Mouse (Mus musculus) limb, embryonic 13.5 days (tissue): ENCODE measurements around the gene Unc5cl. TPM values are rescaled to one million over a fixed set of nuclear protein-coding genes. Genes with fewer than 3 reads are reported as not detected.

Experiments used
- ATAC-seq: fragments of 200-750 bp; cut with Nextera tagmentation; 2 replicates; pipeline ENCODE4 v1.8.0; 2017; ENCODE audit warnings: low read depth, moderate number of reproducible peaks, moderate TSS enrichment; ENCODE audit not compliant: low FRiP score
- H3K27ac ChIP-seq: fragments of 300-500 bp; sonication (generic); 2 replicates; pipeline ENCODE4 v1.5.1; 2015; ENCODE audit warnings: inconsistent platforms, mild to moderate bottlenecking, moderate library complexity
- H3K27me3 ChIP-seq: fragments of 300-500 bp; sonication (generic); 2 replicates; pipeline ENCODE4 v1.6.1; 2015; ENCODE audit warnings: mild to moderate bottlenecking, inconsistent platforms
- H3K36me3 ChIP-seq: fragments of 300-500 bp; sonication (generic); 2 replicates; pipeline ENCODE4 v1.6.1; 2015; ENCODE audit warnings: inconsistent platforms, mild to moderate bottlenecking, moderate library complexity
- H3K4me1 ChIP-seq: fragments of 300-500 bp; sonication (generic); 2 replicates; pipeline ENCODE4 v1.6.1; 2015; ENCODE audit warnings: inconsistent platforms
- H3K4me2 ChIP-seq: fragments of 300-500 bp; sonication (generic); replicated peaks from 2 replicates; pipeline ENCODE4 v1.6.1; 2015; ENCODE audit warnings: inconsistent platforms, mild to moderate bottlenecking, moderate library complexity
- H3K4me3 ChIP-seq: fragments of 300-500 bp; sonication (generic); 2 replicates; pipeline ENCODE4 v1.5.1; 2015; ENCODE audit warnings: moderate library complexity, mild to moderate bottlenecking, inconsistent platforms
- H3K9ac ChIP-seq: fragments of 300-500 bp; sonication (generic); 2 replicates; pipeline ENCODE4 v1.6.1; 2015; ENCODE audit warnings: mild to moderate bottlenecking, inconsistent platforms
- H3K9me3 ChIP-seq: fragments of 300-500 bp; sonication (generic); 2 replicates; pipeline ENCODE4 v1.6.1; 2016; ENCODE audit warnings: inconsistent platforms
- WGBS: fragments of 180-500 bp; shearing (Covaris S2); methylation state at CpG from one replicate; pipeline ENCODE4 v1.1.7; 2015; 5-methylcytosine and 5-hydroxymethylcytosine counted together
- polyA plus RNA-seq: library from polyadenylated mRNA; unstranded; fragments of >200 nt; fragmentation: Nextera tagmentation; extraction: Ambion mirVana; gene quantifications from 2 replicates; pipeline ENCODE4 v1.2.1, GENCODE M21; 2015

The Unc5cl gene
- polyA plus RNA-seq, 1 experiment from 2014 or later = 0.31 TPM

GRCm38 (mm10) chr17:48433689-48434330 lies 20.9 kb upstream of the Unc5cl start:
- Histone ChIP-seq H3K36me3 (no peaks in the 10 kb centered on the region), H3K4me3 (no peak overlapping the region), H3K9ac (no peak overlapping the region), H3K27ac (no peak overlapping the region), H3K27me3 (no peaks in the 10 kb centered on the region), H3K4me2 (no peak overlapping the region), H3K4me1 (peaks cover 32% of the 10 kb centered on the region), H3K9me3 (no peaks in the 10 kb centered on the region)
- WGBS = 67% methylated on average over 6 of the region's 6 CpGs
- ATAC-seq = no peak

- no peak for ATAC-seq
- Histone ChIP-seq H3K27me3 (no peaks in the 10 kb centered on the region), H3K4me2 (no peak overlapping the region), H3K36me3 (no peaks in the 10 kb centered on the region), H3K4me3 (no peak overlapping the region), H3K27ac (no peak overlapping the region), H3K4me1 (peaks cover 30% of the 10 kb centered on the region), H3K9me3 (no peaks in the 10 kb centered on the region), H3K9ac (no peak overlapping the region)
- WGBS = 71% methylated on average over 5 of the region's 5 CpGs
Observed at GRCm38 (mm10) chr17:48434479-48434878, 20.2 kb upstream of the Unc5cl start.

GRCm38 (mm10) chr17:48436487-48436886 lies 18.2 kb upstream of the Unc5cl start:
- Histone ChIP-seq H3K4me1 (peaks cover 26% of the 10 kb centered on the region), H3K27ac (peak overlapping the region; percentile 87), H3K4me3 (no peak overlapping the region), H3K4me2 (no peak overlapping the region), H3K36me3 (no peaks in the 10 kb centered on the region), H3K9me3 (no peaks in the 10 kb centered on the region), H3K9ac (no peak overlapping the region), H3K27me3 (no peaks in the 10 kb centered on the region)
- ATAC-seq = no peak
- WGBS = 64% methylated on average over 1 of the region's 1 CpGs

- peak overlapping the region; percentile 87 for H3K27ac ChIP-seq
- H3K9ac ChIP-seq = no peak overlapping the region
- H3K4me2 ChIP-seq = peak overlapping the region; percentile 11; the same call in 1 of the 2 replicates
- ATAC-seq = peak; percentile 84
- H3K4me3 ChIP-seq = no peak overlapping the region
- 25% methylated on average over 7 of the region's 7 CpGs for WGBS
- H3K4me1 ChIP-seq = peaks cover 26% of the 10 kb centered on the region
- no peaks in the 10 kb centered on the region for H3K27me3 ChIP-seq
- no peaks in the 10 kb centered on the region for H3K9me3 ChIP-seq
- H3K36me3 ChIP-seq = no peaks in the 10 kb centered on the region
Observed at GRCm38 (mm10) chr17:48437421-48437911, 17.2 kb upstream of the Unc5cl start.

GRCm38 (mm10) chr17:48442745-48443457 lies 11.8 kb upstream of the Unc5cl start:
- H3K27me3 ChIP-seq = no peaks in the 10 kb centered on the region
- H3K9ac ChIP-seq = no peak overlapping the region
- H3K4me1 ChIP-seq = peaks cover 2% of the 10 kb centered on the region; the same call in 1 of the 2 replicates
- 0 out of 2 replicates have a peak, but pooled peaks have one; percentile 37 for ATAC-seq
- no peaks in the 10 kb centered on the region for H3K36me3 ChIP-seq
- no peak overlapping the region for H3K4me3 ChIP-seq
- no peak overlapping the region for H3K27ac ChIP-seq
- no peak overlapping the region for H3K4me2 ChIP-seq
- 49% methylated on average over 7 of the region's 7 CpGs for WGBS
- no peaks in the 10 kb centered on the region for H3K9me3 ChIP-seq

GRCm38 (mm10) chr17:48443542-48444145 lies 11.1 kb upstream of the Unc5cl start:
- Histone ChIP-seq H3K4me2 (no peak overlapping the region), H3K9ac (no peak overlapping the region), H3K27me3 (no peaks in the 10 kb centered on the region), H3K36me3 (no peaks in the 10 kb centered on the region), H3K4me3 (no peak overlapping the region), H3K27ac (no peak overlapping the region), H3K9me3 (no peaks in the 10 kb centered on the region), H3K4me1 (no peaks in the 10 kb centered on the region)
- WGBS = 75% methylated on average over 16 of the region's 16 CpGs
- no peak for ATAC-seq

- Histone ChIP-seq H3K4me2 (no peak overlapping the region), H3K36me3 (no peaks in the 10 kb centered on the region), H3K4me1 (no peaks in the 10 kb centered on the region), H3K4me3 (no peak overlapping the region), H3K9me3 (no peaks in the 10 kb centered on the region), H3K27me3 (no peaks in the 10 kb centered on the region), H3K27ac (no peak overlapping the region), H3K9ac (no peak overlapping the region)
- ATAC-seq = no peak
- 73% methylated on average over 8 of the region's 8 CpGs for WGBS
Observed at GRCm38 (mm10) chr17:48447675-48448074, 7.0 kb upstream of the Unc5cl start.

- H3K9me3 ChIP-seq = no peaks in the 10 kb centered on the region
- no peak for ATAC-seq
- no peak overlapping the region for H3K4me2 ChIP-seq
- H3K4me3 ChIP-seq = no peak overlapping the region
- H3K4me1 ChIP-seq = no peaks in the 10 kb centered on the region
- no peak overlapping the region for H3K9ac ChIP-seq
- 80% methylated on average over 13 of the region's 13 CpGs for WGBS
- H3K36me3 ChIP-seq = no peaks in the 10 kb centered on the region
- no peaks in the 10 kb centered on the region for H3K27me3 ChIP-seq
- H3K27ac ChIP-seq = 0 out of 2 replicates have a peak overlapping the region, but pooled peaks have one; percentile 52
Observed at GRCm38 (mm10) chr17:48450666-48451352, 3.9 kb upstream of the Unc5cl start.

- Histone ChIP-seq H3K36me3 (no peaks in the 10 kb centered on the region), H3K27me3 (no peaks in the 10 kb centered on the region), H3K4me1 (no peaks in the 10 kb centered on the region), H3K27ac (0 out of 2 replicates have a peak within 1 kb of the TSS, but pooled peaks have one; percentile 52), H3K4me3 (no peak within 1 kb of the TSS), H3K9me3 (no peaks in the 10 kb centered on the region), H3K4me2 (no peak within 1 kb of the TSS), H3K9ac (no peak within 1 kb of the TSS)
- no peak for ATAC-seq
- 55% methylated on average over 7 of the region's 7 CpGs for WGBS
Observed at GRCm38 (mm10) chr17:48451353-48451675, 3.4 kb upstream of the Unc5cl start, which contains the start of gene Tspo2. Gene Tspo2, minus strand, starts transcription at chr17:48451522.

GRCm38 (mm10) chr17:48451753-48452444 lies 2.8 kb upstream of the Unc5cl start:
- H3K27ac ChIP-seq = no peak overlapping the region
- ATAC-seq = no peak

GRCm38 (mm10) chr17:48453489-48453888 lies 1.2 kb upstream of the Unc5cl start:
- no peaks in the 10 kb centered on the region for H3K9me3 ChIP-seq
- no peaks in the 10 kb centered on the region for H3K27me3 ChIP-seq
- H3K4me3 ChIP-seq = no peak overlapping the region
- no peak for ATAC-seq
- 66% methylated on average over 7 of the region's 7 CpGs for WGBS
- H3K27ac ChIP-seq = no peak overlapping the region
- H3K9ac ChIP-seq = no peak overlapping the region
- H3K4me2 ChIP-seq = no peak overlapping the region
- no peaks in the 10 kb centered on the region for H3K36me3 ChIP-seq
- no peaks in the 10 kb centered on the region for H3K4me1 ChIP-seq

More at GRCm38 (mm10) chr17:48451753-48452444, 2.8 kb upstream of the Unc5cl start:
- Histone ChIP-seq H3K4me1 (no peaks in the 10 kb centered on the region), H3K27me3 (no peaks in the 10 kb centered on the region), H3K9ac (no peak overlapping the region), H3K9me3 (no peaks in the 10 kb centered on the region), H3K4me3 (no peak overlapping the region), H3K36me3 (no peaks in the 10 kb centered on the region), H3K4me2 (no peak overlapping the region)
- WGBS = 65% methylated on average over 9 of the region's 9 CpGs
